13 mouse cellular contexts compared by ENCODE assay signal in genomic region chr12:77196529-77197095, GRCm38 (mm10).
"Had no signal": no experiment of that assay in that cellular context is flagged by ENCODE, and none has a peak within 500 bp of the region (broad histone marks: within the 10 kb centered on the region; RNA-seq: fewer than 3 reads in every experiment).

No protein-coding gene starts in this region.

- H3K4me1 ChIP-seq: intestine, embryonic 15.5 days; kidney, embryonic 15.5 days; midbrain, embryonic 10.5 days; midbrain, embryonic 13.5 days; neural tube, embryonic 13.5 days; stomach, embryonic 15.5 days had no signal

- DNase-seq: kidney, postnatal 10 days; kidney, postnatal 4 days; liver, embryonic 13.5 days; lung, postnatal 14 days; retina, postnatal 1 day; right cerebral cortex, postnatal 25 days had no signal

- H3K36me3 ChIP-seq: intestine, embryonic 15.5 days; kidney, embryonic 15.5 days; liver, embryonic 13.5 days; midbrain, embryonic 10.5 days; midbrain, embryonic 13.5 days; neural tube, embryonic 13.5 days; stomach, embryonic 15.5 days had no signal

- H3K4me3 ChIP-seq: intestine, embryonic 15.5 days; kidney, embryonic 15.5 days; liver, embryonic 13.5 days; midbrain, embryonic 10.5 days; midbrain, embryonic 13.5 days; myocyte; neural tube, embryonic 13.5 days; stomach, embryonic 15.5 days had no signal

- H3K27ac ChIP-seq: intestine, embryonic 15.5 days; kidney, embryonic 15.5 days; liver, embryonic 13.5 days; midbrain, embryonic 10.5 days; midbrain, embryonic 13.5 days; neural tube, embryonic 13.5 days; stomach, embryonic 15.5 days had no signal

- H3K27me3 ChIP-seq: intestine, embryonic 15.5 days; kidney, embryonic 15.5 days; liver, embryonic 13.5 days; midbrain, embryonic 13.5 days; neural tube, embryonic 13.5 days; stomach, embryonic 15.5 days had no signal
